Mouse (Mus musculus): Measurements from ENCODE around the gene Cbs. TPM values are rescaled to one million over a fixed set of nuclear protein-coding genes. Genes with fewer than 3 reads are reported as not detected.

Cbs gene
- total and polyA plus RNA-seq, 3 experiments = 1.2 to 1.9 (median 1.4) TPM

DNA sequence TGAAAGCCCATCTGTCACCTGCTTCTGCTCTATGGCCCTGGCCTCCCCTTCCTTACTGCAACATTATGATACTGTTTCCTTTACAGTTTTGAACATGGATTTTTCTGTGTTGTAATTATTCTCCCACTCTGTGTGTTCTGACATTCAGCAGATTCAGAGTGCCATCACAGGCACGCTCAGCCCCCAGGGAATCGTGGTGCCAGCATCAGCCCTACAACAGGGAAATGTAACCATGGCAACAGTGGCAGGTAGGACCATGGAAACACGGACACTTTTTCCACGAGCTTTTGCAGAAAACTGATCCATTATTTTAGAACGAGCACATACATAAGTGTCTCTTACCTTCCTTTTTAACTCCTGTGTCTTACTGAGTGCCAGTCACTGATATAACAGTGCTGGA lies 42.0 kb downstream of the Cbs start:
- Histone ChIP-seq H3K4me3 (replicated peaks in 1 of 3; ENCODE audit: low read depth in 2 of 3, low read length in 2 of 3, poor library complexity in 1 of 3) (no peak overlapping the region), H3K9ac (ENCODE audit: insufficient read depth, low read depth) (no peak overlapping the region), H3K27me3 (replicated peaks) (no peaks in the 10 kb centered on the region), H3K9me3 (replicated peaks; ENCODE audit: low read length) (no peaks in the 10 kb centered on the region), H3K27ac (ENCODE audit: insufficient read depth, low read depth) (no peak overlapping the region), H3K4me1 (ENCODE audit: control insufficient read depth in 1 of 2, insufficient read depth in 2 of 2) (peaks cover 0 to 9% of the 10 kb centered on the region in 2 experiments; a peak in 2 of 4 replicates), H3K79me2 (replicated peaks; ENCODE audit: control insufficient read depth, extremely low read depth, insufficient read depth, poor library complexity, severe bottlenecking) (no peaks in the 10 kb centered on the region), H3K4me2 (ENCODE audit: insufficient read depth, low read depth, poor library complexity, severe bottlenecking) (no peak overlapping the region), H3K36me3 (replicated peaks in 1 of 2; ENCODE audit: control insufficient read depth in 1 of 2, insufficient read depth in 1 of 2, low read length in 1 of 2) (peaks cover 42 to 88% of the 10 kb centered on the region in 2 experiments)
- TF ChIP-seq CHD1 (IDR thresholded peaks at IDR 0.05; ENCODE audit: low read depth, low read length) = no peak
- TF ChIP-seq SMC3 (IDR thresholded peaks at IDR 0.05; ENCODE audit: low read depth, low read length) = no peak
- TF ChIP-seq MAX (IDR thresholded peaks at IDR 0.05; ENCODE audit: low read length) = no peak
- no peak for TF ChIP-seq JUN (IDR thresholded peaks at IDR 0.05; ENCODE audit: insufficient read depth, low read depth, low read length)
- TF ChIP-seq RCOR1 (conservative IDR thresholded peaks at IDR 0.05; ENCODE audit: low read depth, low read length) = no peak
- dilution Hi-C loops (cut with MboI; ENCODE audit: extremely low pct_ligation_motif_present, extremely low pct_unique_long_range_greater_than_20kb, low sequenced_read_pairs) (no loop called here), in situ Hi-C loops (cut with MboI; ENCODE audit: low pct_ligation_motif_present, low pct_unique_long_range_greater_than_20kb, low sequenced_read_pairs) (no loop called here)
- no peak for DNase-seq (ENCODE audit: extremely low read depth)

DNA sequence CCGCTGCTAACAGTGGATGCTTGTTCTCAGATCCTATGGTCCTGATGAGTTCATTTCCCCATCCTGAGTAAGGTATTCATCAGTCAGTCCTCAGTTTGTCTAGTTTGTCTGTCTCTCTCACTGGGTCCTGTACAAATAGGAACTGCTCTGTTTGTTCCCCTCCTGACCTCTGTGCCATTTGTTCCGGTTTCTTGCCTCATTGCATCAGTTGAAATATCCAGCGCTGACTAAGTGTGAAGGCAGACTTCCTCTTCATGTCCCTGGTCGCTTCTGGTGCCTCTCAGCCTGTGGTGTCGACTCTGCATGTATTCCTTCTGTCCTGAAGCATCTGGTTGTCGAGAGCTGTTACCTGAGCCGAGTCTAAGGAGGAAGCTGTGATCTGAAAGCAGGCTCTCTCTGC lies 42.4 kb downstream of the Cbs start:
- Histone ChIP-seq H3K4me2 (ENCODE audit: insufficient read depth, low read depth, poor library complexity, severe bottlenecking) (no peak overlapping the region), H3K79me2 (replicated peaks; ENCODE audit: control insufficient read depth, extremely low read depth, insufficient read depth, poor library complexity, severe bottlenecking) (no peaks in the 10 kb centered on the region), H3K9me3 (replicated peaks; ENCODE audit: low read length) (no peaks in the 10 kb centered on the region), H3K27me3 (replicated peaks) (no peaks in the 10 kb centered on the region), H3K36me3 (replicated peaks in 1 of 2; ENCODE audit: control insufficient read depth in 1 of 2, insufficient read depth in 1 of 2, low read length in 1 of 2) (peaks cover 37 to 84% of the 10 kb centered on the region in 2 experiments), H3K4me3 (replicated peaks in 1 of 3; ENCODE audit: low read depth in 2 of 3, low read length in 2 of 3, poor library complexity in 1 of 3) (no peak overlapping the region), H3K4me1 (ENCODE audit: control insufficient read depth in 1 of 2, insufficient read depth in 2 of 2) (peaks cover 0 to 9% of the 10 kb centered on the region in 2 experiments; a peak in 2 of 4 replicates), H3K27ac (ENCODE audit: insufficient read depth, low read depth) (no peak overlapping the region), H3K9ac (ENCODE audit: insufficient read depth, low read depth) (no peak overlapping the region)
- dilution Hi-C loops (cut with MboI; ENCODE audit: extremely low pct_ligation_motif_present, extremely low pct_unique_long_range_greater_than_20kb, low sequenced_read_pairs) (no loop called here), in situ Hi-C loops (cut with MboI; ENCODE audit: low pct_ligation_motif_present, low pct_unique_long_range_greater_than_20kb, low sequenced_read_pairs) (no loop called here)
- peak; percentile 23 for DNase-seq (ENCODE audit: extremely low read depth)
- no peak for TF ChIP-seq NELFE (IDR thresholded peaks at IDR 0.05; ENCODE audit: low read depth, low read length)
- no peak for TF ChIP-seq SMC3 (IDR thresholded peaks at IDR 0.05; ENCODE audit: low read depth, low read length)
- no peak for TF ChIP-seq UBTF (IDR thresholded peaks at IDR 0.05; ENCODE audit: low read depth, low read length)
- no peak for TF ChIP-seq RCOR1 (conservative IDR thresholded peaks at IDR 0.05; ENCODE audit: low read depth, low read length)
- no peak for TF ChIP-seq POLR2A (IDR thresholded peaks at IDR 0.05; ENCODE audit: low read depth, low read length)
- no peak for TF ChIP-seq MXI1 (IDR thresholded peaks at IDR 0.05; ENCODE audit: low read depth, low read length)
- TF ChIP-seq RAD21 (IDR thresholded peaks at IDR 0.05; ENCODE audit: low read depth, low read length) = no peak
- no peak for TF ChIP-seq ZKSCAN1 (IDR thresholded peaks at IDR 0.05; ENCODE audit: borderline replicate concordance, low read depth, low read length)
- no peak for TF ChIP-seq TBP (conservative IDR thresholded peaks at IDR 0.05; ENCODE audit: low read depth, low read length)
- no peak for TF ChIP-seq MAFK (IDR thresholded peaks at IDR 0.05; ENCODE audit: insufficient replicate concordance, low read length)
- TF ChIP-seq USF2 (conservative IDR thresholded peaks at IDR 0.05; ENCODE audit: low read depth, low read length) = no peak
- TF ChIP-seq SIN3A (IDR thresholded peaks at IDR 0.05; ENCODE audit: low read length) = no peak
- TF ChIP-seq JUN (IDR thresholded peaks at IDR 0.05; ENCODE audit: insufficient read depth, low read depth, low read length) = no peak
- no peak for TF ChIP-seq PAX5 (IDR thresholded peaks at IDR 0.05; ENCODE audit: low read length)
- no peak for TF ChIP-seq CTCF (conservative IDR thresholded peaks at IDR 0.05 in 1 of 2, IDR thresholded peaks at IDR 0.05 in 1 of 2; ENCODE audit: low read depth in 2 of 2, low read length in 2 of 2)
- no peak for TF ChIP-seq MEF2A (IDR thresholded peaks at IDR 0.05; ENCODE audit: borderline replicate concordance, low read depth, low read length)
- no peak for TF ChIP-seq KAT2A (IDR thresholded peaks at IDR 0.05; ENCODE audit: insufficient replicate concordance, low read length)
- TF ChIP-seq CHD2 (IDR thresholded peaks at IDR 0.05; ENCODE audit: low read length) = no peak
- TF ChIP-seq POLR2AphosphoS2 (IDR thresholded peaks at IDR 0.05; ENCODE audit: low read depth, low read length) = no peak

All from CH12.LX (cell line).